Mouse (Mus musculus) olfactory bulb, adult 2 months (tissue): ENCODE measurements around the gene Atp13a2. TPM values are rescaled to one million over a fixed set of nuclear protein-coding genes. Genes with fewer than 3 reads are reported as not detected.
A peak's percentile ranks its signal among the peaks of the same experiment; 100 is the strongest.

Experiments
- H3K27ac ChIP-seq: fragments of 200-500 bp; 2 replicates; pipeline ENCODE4 v1.5.1; 2012; ENCODE audit warnings: low read depth, low read length; ENCODE audit not compliant: insufficient read depth
- H3K4me1 ChIP-seq: fragments of 200-500 bp; 2 replicates; pipeline ENCODE4 v1.6.1; 2012; ENCODE audit warnings: low read length; ENCODE audit not compliant: control insufficient read depth, insufficient read depth
- H3K4me3 ChIP-seq: fragments of 200-500 bp; 2 replicates; pipeline ENCODE4 v1.5.1; 2012; ENCODE audit warnings: mild to moderate bottlenecking, low read depth, low read length, moderate library complexity; ENCODE audit not compliant: insufficient read depth
- CTCF ChIP-seq: fragments of 200-500 bp; IDR thresholded peaks from 2 replicates; pipeline ENCODE4 v1.5.1; 2012; ENCODE audit warnings: low read depth, mild to moderate bottlenecking, low read length, moderate library complexity; ENCODE audit not compliant: insufficient read depth
- POLR2A ChIP-seq: fragments of 200-500 bp; IDR thresholded peaks from 2 replicates; pipeline ENCODE4 v1.6.1; 2012; ENCODE audit warnings: mild to moderate bottlenecking, low read depth, low read length, moderate library complexity; ENCODE audit not compliant: insufficient read depth
- WGBS: fragments of 180-500 bp; shearing (Covaris S2); methylation state at CpG from one replicate; pipeline ENCODE4 v1.1.7; 2018; 5-methylcytosine and 5-hydroxymethylcytosine counted together
- polyA plus RNA-seq: library from polyadenylated mRNA; stranded (reverse); fragments of >200 nt; gene quantifications from 2 replicates; pipeline ENCODE4 v1.2.4, GENCODE M21; 2012; ENCODE audit warnings: low replicate concordance; ENCODE audit not compliant: missing spikeins, insufficient read depth, insufficient read length

Atp13a2 gene
- polyA plus RNA-seq, 1 experiment = not detected

DNA sequence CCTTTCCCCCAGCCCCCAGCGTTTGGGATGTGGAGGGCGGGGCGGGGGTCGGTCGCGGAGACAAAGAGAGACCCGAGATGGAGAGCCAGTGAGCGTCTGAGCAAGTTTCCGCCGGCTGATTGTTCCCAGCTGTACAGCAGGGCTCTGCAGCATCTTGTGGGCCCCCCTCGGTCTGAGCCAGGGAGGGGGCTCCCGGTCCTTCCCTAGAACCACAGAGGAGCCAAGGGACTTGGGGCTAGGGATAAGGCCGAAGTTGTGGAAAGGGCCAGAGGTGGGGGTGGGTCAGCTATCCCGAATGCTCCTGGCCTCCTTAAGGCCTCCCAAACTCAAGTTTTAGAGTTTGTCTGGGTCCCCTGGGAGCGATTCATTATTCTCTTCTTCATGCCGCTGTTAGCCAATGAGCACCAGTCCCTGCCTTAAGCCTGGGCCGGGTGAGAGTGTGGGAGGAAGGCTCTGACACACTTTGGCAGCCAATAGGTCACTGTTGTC lies 24.3 kb downstream of the Atp13a2 start:
- H3K27ac ChIP-seq = no peak overlapping the region
- 5% methylated on average over 17 of the region's 17 CpGs for WGBS
- peaks cover 26% of the 10 kb centered on the region for H3K4me1 ChIP-seq
- peak overlapping the region; percentile 49 for H3K4me3 ChIP-seq
- TF ChIP-seq POLR2A (no peak), CTCF (no peak)

- H3K4me1 ChIP-seq = peaks cover 31% of the 10 kb centered on the region
- H3K4me3 ChIP-seq = peak overlapping the region; percentile 49
- WGBS = 44% methylated on average over 14 of the region's 14 CpGs
- no peak for TF ChIP-seq POLR2A
- TF ChIP-seq CTCF = no peak
- 0 out of 2 replicates have a peak overlapping the region, but pooled peaks have one; percentile 6 for H3K27ac ChIP-seq
These were observed 25.1 kb downstream of the Atp13a2 start for GRCm38 (mm10) chr4:141011556-141012328.

GRCm38 (mm10) chr4:141012558-141012957 lies 25.9 kb downstream of the Atp13a2 start:
- no peak overlapping the region for H3K27ac ChIP-seq
- H3K4me3 ChIP-seq = no peak overlapping the region
- TF ChIP-seq POLR2A (no peak), CTCF (no peak)
- WGBS = 66% methylated on average over 10 of the region's 10 CpGs
- peaks cover 32% of the 10 kb centered on the region for H3K4me1 ChIP-seq

- TF ChIP-seq POLR2A (no peak), CTCF (no peak)
- peaks cover 32% of the 10 kb centered on the region for H3K4me1 ChIP-seq
- 76% methylated on average over 8 of the region's 8 CpGs for WGBS
These were observed 27.4 kb downstream of the Atp13a2 start for GRCm38 (mm10) chr4:141014114-141014513.

GRCm38 (mm10) chr4:141014856-141015255 lies 28.2 kb downstream of the Atp13a2 start:
- Histone ChIP-seq H3K4me3 (no peak overlapping the region), H3K4me1 (peaks cover 32% of the 10 kb centered on the region), H3K27ac (no peak overlapping the region)
- 89% methylated on average over 11 of the region's 11 CpGs for WGBS
- TF ChIP-seq CTCF (no peak), POLR2A (no peak)

More at GRCm38 (mm10) chr4:141014114-141014513, 27.4 kb downstream of the Atp13a2 start:
- Histone ChIP-seq H3K4me3 (no peak overlapping the region), H3K27ac (no peak overlapping the region)

DNA sequence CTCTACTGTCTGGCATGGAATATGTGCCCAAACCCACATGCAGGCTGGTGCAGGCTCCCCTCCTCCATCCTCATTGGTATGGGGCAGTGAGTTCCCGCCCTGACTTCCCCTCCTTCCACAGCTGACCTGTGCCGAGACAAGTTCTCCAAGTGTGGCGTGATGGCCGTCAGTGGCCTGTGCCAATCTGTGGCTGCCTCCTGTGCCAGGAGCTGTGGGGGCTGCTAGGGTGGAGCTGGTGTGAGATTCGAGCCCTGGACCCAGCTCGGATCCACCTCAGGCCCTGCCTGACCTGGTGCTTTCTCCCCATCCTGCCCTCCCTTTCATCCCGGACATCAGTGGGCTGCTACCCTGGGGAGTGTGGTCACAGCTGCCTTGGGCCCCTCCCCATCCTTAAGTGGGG lies 28.7 kb downstream of the Atp13a2 start:
- 64% methylated on average over 7 of the region's 7 CpGs for WGBS
- no peak for TF ChIP-seq POLR2A
- TF ChIP-seq CTCF = no peak

GRCm38 (mm10) chr4:141016311-141016710 lies 29.6 kb downstream of the Atp13a2 start:
- peaks cover 29% of the 10 kb centered on the region for H3K4me1 ChIP-seq
- 60% methylated on average over 9 of the region's 9 CpGs for WGBS
- no peak for TF ChIP-seq POLR2A
- TF ChIP-seq CTCF = no peak
- no peak overlapping the region for H3K4me3 ChIP-seq
- H3K27ac ChIP-seq = no peak overlapping the region

More for the DNA sequence above, 28.7 kb downstream of the Atp13a2 start:
- Histone ChIP-seq H3K27ac (no peak overlapping the region), H3K4me1 (peaks cover 29% of the 10 kb centered on the region), H3K4me3 (no peak overlapping the region)

GRCm38 (mm10) chr4:141017657-141018436 lies 31.2 kb downstream of the Atp13a2 start:
- WGBS = 90% methylated on average over 29 of the region's 29 CpGs
- Histone ChIP-seq H3K4me3 (no peak overlapping the region), H3K27ac (no peak overlapping the region), H3K4me1 (peaks cover 21% of the 10 kb centered on the region)
- TF ChIP-seq POLR2A = no peak
- TF ChIP-seq CTCF = no peak

- peaks cover 27% of the 10 kb centered on the region for H3K4me1 ChIP-seq
- no peak for TF ChIP-seq CTCF
- TF ChIP-seq POLR2A = peak; percentile 11; the same call in 1 of the 2 replicates
- no peak overlapping the region for H3K27ac ChIP-seq
- 80% methylated on average over 17 of the region's 17 CpGs for WGBS
- no peak overlapping the region for H3K4me3 ChIP-seq
These were observed 33.5 kb downstream of the Atp13a2 start for GRCm38 (mm10) chr4:141020220-141020619.
